Mouse (Mus musculus) spleen, adult 2 months (tissue): ENCODE results near the gene Grifin.

Experiments used
- CTCF ChIP-seq: fragments of 200-500 bp; IDR thresholded peaks from 2 replicates; pipeline ENCODE4 v1.5.1; 2011; ENCODE audit warnings: mild to moderate bottlenecking, inconsistent platforms; ENCODE audit not compliant: insufficient read depth, insufficient read length, insufficient replicate concordance; ENCODE audit errors: extremely low read depth
- POLR2A ChIP-seq: fragments of 200-500 bp; IDR thresholded peaks from 2 replicates; pipeline ENCODE4 v1.6.1; 2011; ENCODE audit warnings: low read depth, low read length, inconsistent platforms

DNA sequence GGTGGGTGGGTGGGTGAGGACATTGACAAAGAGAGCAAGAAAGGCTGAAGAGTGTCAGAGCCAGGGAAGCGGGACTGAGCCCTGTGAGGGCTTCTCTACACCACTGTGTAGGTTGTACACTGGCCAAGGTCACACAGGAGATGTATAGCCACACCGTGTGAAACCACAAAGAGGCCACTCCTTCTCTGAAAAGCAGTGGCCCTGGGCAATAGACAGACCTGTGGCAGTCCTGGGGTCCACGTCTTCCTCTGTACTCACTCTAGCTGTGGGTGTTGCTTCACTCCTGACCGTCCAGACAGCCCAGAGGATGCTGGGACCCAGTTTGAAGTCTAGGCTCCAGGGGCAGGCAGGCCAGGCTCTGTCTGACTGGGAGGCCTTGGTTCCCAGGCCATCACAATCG is 30.0 kb upstream of the Grifin start:
- no peak for TF ChIP-seq POLR2A
- TF ChIP-seq CTCF: no peak
